ENCODE assay signal across 21 mouse cellular contexts in the genomic region with DNA sequence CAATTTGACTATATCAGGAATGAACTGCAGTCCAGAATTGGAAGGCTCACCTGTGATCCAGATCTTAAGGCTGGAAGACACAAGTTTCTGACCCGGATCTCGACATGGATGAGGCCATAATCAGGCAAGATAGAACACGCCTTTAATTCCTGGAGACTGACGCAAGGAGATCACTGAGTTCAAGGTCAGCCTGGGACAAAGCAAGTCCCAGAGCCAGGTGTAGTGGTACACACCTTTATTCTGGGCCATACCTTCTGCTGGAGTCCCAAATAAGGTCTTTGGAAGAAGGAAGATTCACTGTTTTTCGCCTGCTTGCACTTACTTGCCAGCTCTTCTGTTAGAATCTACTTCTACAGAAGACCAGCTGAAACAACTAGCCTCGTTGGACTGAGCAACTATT.
"Had no signal": no experiment of that assay in that cellular context is flagged by ENCODE, and none has a peak within 500 bp of the region (broad histone marks: within the 10 kb centered on the region; RNA-seq: fewer than 3 reads in every experiment).

No protein-coding gene starts in this region.

- H3K4me3 ChIP-seq: lung, embryonic 15.5 days; midbrain, embryonic 10.5 days; midbrain, embryonic 12.5 days; midbrain, embryonic 15.5 days; myocyte; neural tube, embryonic 13.5 days; neural tube, embryonic 15.5 days; stomach, embryonic 15.5 days had no signal

- H3K9me3 ChIP-seq: lung, embryonic 15.5 days; midbrain, embryonic 10.5 days; midbrain, embryonic 12.5 days; midbrain, embryonic 15.5 days; neural tube, embryonic 13.5 days; neural tube, embryonic 15.5 days; stomach, embryonic 15.5 days had no signal

- H3K27ac ChIP-seq: lung, embryonic 15.5 days; midbrain, embryonic 10.5 days; midbrain, embryonic 12.5 days; midbrain, embryonic 15.5 days; neural tube, embryonic 13.5 days; neural tube, embryonic 15.5 days; stomach, embryonic 15.5 days; stomach, postnatal 0 days had no signal

- H3K4me2 ChIP-seq: lung, embryonic 15.5 days; midbrain, embryonic 12.5 days; midbrain, embryonic 15.5 days; neural tube, embryonic 13.5 days; neural tube, embryonic 15.5 days; stomach, embryonic 15.5 days had no signal

- DNase-seq: liver, postnatal 0 days; lung, adult 2 months; lung, postnatal 14 days; lung, postnatal 36 days; retina, postnatal 1 day; right cerebral cortex, adult 18-20 months; right cerebral cortex, postnatal 25 days; right cerebral cortex, postnatal 4 days; thymus, adult 2 months; thymus, postnatal 25 days; thymus, postnatal 4 days had no signal

- H3K36me3 ChIP-seq: neural tube, embryonic 15.5 days had no signal

- ATAC-seq: liver, postnatal 0 days; lung, postnatal 0 days; midbrain, embryonic 15.5 days had no signal

- H3K27me3 ChIP-seq: lung, embryonic 15.5 days; midbrain, embryonic 12.5 days; midbrain, embryonic 15.5 days; neural tube, embryonic 13.5 days; neural tube, embryonic 15.5 days; stomach, embryonic 15.5 days had no signal

- H3K9ac ChIP-seq: liver, postnatal 0 days; lung, embryonic 15.5 days; midbrain, embryonic 12.5 days; midbrain, embryonic 15.5 days; neural tube, embryonic 13.5 days; neural tube, embryonic 15.5 days; stomach, embryonic 15.5 days had no signal

- H3K4me1 ChIP-seq: midbrain, embryonic 10.5 days; midbrain, embryonic 12.5 days; midbrain, embryonic 15.5 days had no signal
